Mouse (Mus musculus) MEL (cell line): ENCODE measurements around the gene Cep135.

Source experiments
- BHLHE40 ChIP-seq: IDR thresholded peaks from 2 replicates; pipeline ENCODE4 v1.6.1; 2012; ENCODE audit warnings: low read depth, mild to moderate bottlenecking, inconsistent platforms, low read length, improper control_type of control experiment, borderline replicate concordance
- CTCF ChIP-seq, 3 experiments: IDR thresholded peaks in 2 of 3; conservative IDR thresholded peaks in 1 of 3; 2 replicates each; pipeline ENCODE4 v1.5.1; 2011 to 2012; ENCODE audit warnings: low read length in 3 of 3, low read depth in 2 of 3, mild to moderate bottlenecking in 2 of 3, improper control_type of control experiment in 1 of 3, inconsistent platforms in 1 of 3, mixed read lengths in 1 of 3, moderate library complexity in 1 of 3; ENCODE audit not compliant: control insufficient read depth in 1 of 3, insufficient read depth in 1 of 3, poor library complexity in 1 of 3, severe bottlenecking in 1 of 3
- EP300 ChIP-seq, 2 experiments: IDR thresholded peaks; 2 replicates each; pipeline ENCODE4 v1.6.1; 2011; ENCODE audit warnings: improper control_type of control experiment in 2 of 2, low read length in 2 of 2, low read depth in 1 of 2, mild to moderate bottlenecking in 1 of 2
- POLR2A ChIP-seq, 2 experiments: IDR thresholded peaks; 2 replicates each; pipeline ENCODE4 v1.6.1; 2011 to 2012; ENCODE audit warnings: low read length in 2 of 2, mild to moderate bottlenecking in 2 of 2, control low read depth in 1 of 2, improper control_type of control experiment in 1 of 2, low read depth in 1 of 2, moderate library complexity in 1 of 2; ENCODE audit not compliant: control insufficient read depth in 1 of 2, insufficient read depth in 1 of 2, poor library complexity in 1 of 2
- POLR2AphosphoS2 ChIP-seq: IDR thresholded peaks from 2 replicates; pipeline ENCODE4 v1.6.1; 2011; ENCODE audit warnings: low read length, improper control_type of control experiment
- RCOR1 ChIP-seq: IDR thresholded peaks from 2 replicates; pipeline ENCODE4 v1.6.1; 2012; ENCODE audit warnings: low read depth, mild to moderate bottlenecking, inconsistent platforms, low read length, improper control_type of control experiment
- SMC3 ChIP-seq: IDR thresholded peaks from 2 replicates; pipeline ENCODE4 v1.6.1; 2011; ENCODE audit warnings: low read depth, low read length, improper control_type of control experiment
- TAL1 ChIP-seq: IDR thresholded peaks from 2 replicates; pipeline ENCODE4 v1.6.1; 2012; ENCODE audit warnings: mild to moderate bottlenecking, inconsistent platforms, low read length, moderate library complexity, mixed read lengths
- TBP ChIP-seq: IDR thresholded peaks from 2 replicates; pipeline ENCODE4 v1.8.0; 2011; ENCODE audit warnings: low read depth, low read length, improper control_type of control experiment
- UBTF ChIP-seq: IDR thresholded peaks from 2 replicates; pipeline ENCODE4 v1.6.1; 2012; ENCODE audit warnings: low read depth, mild to moderate bottlenecking, inconsistent platforms, low read length, improper control_type of control experiment, moderate library complexity, borderline replicate concordance; ENCODE audit not compliant: insufficient read depth
- ZNF384 ChIP-seq: IDR thresholded peaks from 2 replicates; pipeline ENCODE4 v1.6.1; 2012; ENCODE audit warnings: low read depth, mild to moderate bottlenecking, inconsistent platforms, low read length, improper control_type of control experiment

DNA sequence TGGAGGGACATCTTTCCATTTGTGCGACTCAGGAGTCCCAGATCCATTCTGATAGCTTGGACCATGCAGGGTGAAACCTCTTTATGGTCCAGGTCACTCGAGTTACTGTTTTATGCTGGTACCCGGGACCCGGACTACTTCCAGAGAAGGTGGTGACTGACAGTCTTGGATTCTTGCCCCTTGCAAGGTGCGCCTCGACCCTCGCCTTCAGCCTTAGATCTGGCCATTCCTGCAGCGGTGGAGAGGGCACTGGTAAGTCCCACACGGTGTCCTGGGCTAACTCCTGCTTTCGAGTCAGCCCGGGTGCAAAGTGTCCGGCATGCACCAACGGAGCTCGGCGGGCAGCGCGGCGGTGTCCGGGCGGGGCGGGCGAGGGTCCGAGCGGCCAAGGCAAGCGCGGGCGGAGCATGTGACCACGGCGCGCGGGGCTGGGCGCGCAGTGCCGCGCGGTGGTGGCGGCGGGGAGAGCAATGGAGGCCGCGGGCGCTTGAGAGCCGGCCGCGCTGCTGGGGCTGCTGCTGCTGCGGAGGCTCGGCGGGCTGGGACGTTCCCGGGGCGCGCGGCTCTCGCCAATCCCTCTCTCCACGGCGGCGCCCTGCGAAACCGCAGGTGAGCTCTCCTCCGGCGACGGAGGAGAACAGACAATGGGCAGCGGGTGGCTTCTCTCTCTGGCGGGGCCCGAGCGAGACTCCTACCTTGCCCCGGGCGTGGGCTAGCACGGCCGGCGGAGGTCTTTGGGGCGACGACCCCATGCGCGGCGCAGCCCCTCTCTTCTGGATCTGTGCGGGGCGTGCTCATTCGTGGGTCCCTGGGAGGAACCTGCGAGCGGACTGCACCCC, 69.0 kb downstream of the Cep135 start:
- TF ChIP-seq CTCF (IDR thresholded peaks at IDR 0.05 in 2 of 3, conservative IDR thresholded peaks at IDR 0.05 in 1 of 3; ENCODE audit: control insufficient read depth in 1 of 3, insufficient read depth in 1 of 3, low read depth in 2 of 3, low read length in 3 of 3, poor library complexity in 1 of 3, severe bottlenecking in 1 of 3) (peak in 2 of 3 experiments; percentile 25 to 45; a peak in 2 of 6 replicates), EP300 (IDR thresholded peaks at IDR 0.05; ENCODE audit: low read depth in 1 of 2, low read length in 2 of 2) (no peak), POLR2AphosphoS2 (no peak), TBP (no peak), TAL1 (no peak), POLR2A (IDR thresholded peaks at IDR 0.05; ENCODE audit: control insufficient read depth in 1 of 2, insufficient read depth in 1 of 2, low read depth in 1 of 2, low read length in 2 of 2, poor library complexity in 1 of 2) (peak in 1 of 2 experiments; percentile 47; a peak in 1 of 4 replicates), SMC3 (peak; percentile 7; the same call in 1 of the 2 replicates), RCOR1 (no peak), UBTF (0 out of 2 replicates have a peak, but pooled peaks have one; percentile 91), ZNF384 (no peak), BHLHE40 (no peak)
